Mouse (Mus musculus): ENCODE data around the gene Cda.
A peak's percentile ranks its signal among the peaks of the same experiment; 100 is the strongest.

Cda gene

DNA sequence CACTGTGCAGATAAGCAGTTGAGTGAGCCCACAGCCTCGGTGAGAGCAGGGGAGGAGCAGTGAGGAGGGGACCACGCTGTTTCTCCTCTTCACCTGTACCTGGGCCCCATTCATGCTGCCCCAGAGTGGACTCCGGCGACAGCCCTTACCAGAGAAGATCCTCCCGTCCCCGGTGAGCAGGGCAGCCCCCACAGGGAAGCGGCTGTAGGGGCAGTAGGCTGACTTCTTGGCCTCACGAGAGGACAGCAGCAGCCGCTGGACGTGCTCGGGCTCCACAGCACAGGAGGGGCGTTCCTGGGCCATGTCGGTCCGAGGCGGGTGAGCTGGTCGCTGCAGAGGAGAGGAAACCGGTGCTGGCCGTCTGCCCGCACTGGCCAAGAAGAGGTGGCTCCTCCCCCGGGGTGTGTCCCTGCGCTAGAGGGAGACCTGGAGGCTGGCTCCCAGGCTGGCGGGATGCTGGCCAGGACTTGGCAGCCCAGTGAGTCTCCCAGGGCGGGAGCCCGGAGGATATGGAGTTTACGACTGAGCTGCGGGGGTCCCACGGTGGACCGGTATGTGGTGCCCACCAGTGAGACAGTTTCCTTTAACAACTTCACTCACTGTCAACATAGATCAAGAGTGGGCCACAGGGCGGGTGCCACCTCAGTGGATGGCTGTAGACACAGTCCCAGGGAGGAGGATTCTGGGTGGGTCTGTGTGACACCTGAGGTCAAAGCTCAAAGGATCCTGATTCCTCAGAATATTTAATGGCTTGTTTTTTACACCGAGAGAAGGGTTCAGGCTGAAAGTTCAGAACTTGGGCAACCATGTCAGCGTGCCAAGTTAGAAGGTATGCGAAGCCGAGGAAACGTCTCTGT is at the start of gene Cda:
TSS of gene Cda (minus strand) at position 352 of the 857 bp plus-strand sequence.
- peak; percentile 72 to 82 for DNase-seq (ENCODE audit: low spot score in 2 of 2)

DNA sequence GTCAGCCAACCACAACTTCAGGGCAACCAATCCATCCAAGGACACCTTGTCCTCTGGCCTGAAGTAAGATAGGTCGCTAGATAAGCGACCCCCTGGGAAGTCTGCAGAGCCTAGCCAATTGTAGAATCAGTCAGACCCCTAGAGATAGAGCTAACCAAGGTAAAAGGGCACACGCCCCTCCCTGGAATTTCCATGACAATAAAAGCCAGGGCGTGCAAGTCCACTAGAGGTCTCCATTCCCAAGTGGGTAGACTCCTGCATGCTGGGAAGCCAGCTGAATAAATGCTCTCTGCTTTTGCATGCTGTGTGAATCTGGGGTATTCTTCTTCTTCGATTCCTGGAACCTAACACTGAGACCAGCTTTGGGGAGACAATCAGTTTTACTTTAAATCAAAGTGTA is 48.6 kb upstream of the Cda start:
- DNase-seq (ENCODE audit: low spot score in 2 of 2) = no peak

DNA sequence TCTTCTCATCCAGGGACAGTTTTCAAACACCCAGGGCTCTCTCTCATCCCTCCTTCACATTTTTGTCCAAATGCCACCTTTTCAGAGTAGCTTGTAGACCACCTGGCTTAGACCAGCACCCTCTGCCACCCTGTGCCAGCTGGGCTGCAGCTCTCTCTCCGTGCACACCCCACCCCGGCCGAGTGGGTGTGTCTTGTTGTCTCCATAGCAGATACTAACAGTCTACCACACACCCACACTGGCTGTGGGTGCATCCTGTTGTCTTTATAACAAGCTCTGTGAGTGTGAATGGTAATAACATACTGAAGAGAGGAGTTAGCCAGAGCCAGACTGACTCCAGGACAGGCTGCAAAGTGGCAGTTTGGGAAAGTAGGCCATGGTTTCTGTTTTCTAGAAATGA is 48.2 kb upstream of the Cda start:
- no peak for DNase-seq (ENCODE audit: low spot score in 2 of 2)

DNA sequence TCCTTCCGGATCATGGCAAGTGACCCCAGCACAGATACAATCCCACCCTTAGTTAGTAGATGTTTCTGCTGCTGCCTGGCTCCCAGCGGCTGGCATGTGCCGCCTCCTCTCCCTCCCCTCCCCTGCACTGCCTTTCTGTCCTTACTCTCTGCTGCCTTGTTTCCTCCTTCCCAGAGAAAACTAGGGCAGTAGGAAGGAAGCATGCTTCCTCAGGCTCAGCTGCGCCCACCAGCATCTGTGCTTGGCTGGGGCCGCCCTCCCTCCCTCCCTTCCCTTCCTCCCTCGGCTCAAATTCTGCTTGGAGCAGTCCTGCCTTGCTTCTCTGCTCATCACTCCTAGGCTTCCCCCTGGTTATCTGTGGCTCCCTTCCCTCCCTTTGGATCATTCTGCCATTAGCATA is 46.9 kb upstream of the Cda start:
- no peak for DNase-seq (ENCODE audit: low spot score in 2 of 2)

DNA sequence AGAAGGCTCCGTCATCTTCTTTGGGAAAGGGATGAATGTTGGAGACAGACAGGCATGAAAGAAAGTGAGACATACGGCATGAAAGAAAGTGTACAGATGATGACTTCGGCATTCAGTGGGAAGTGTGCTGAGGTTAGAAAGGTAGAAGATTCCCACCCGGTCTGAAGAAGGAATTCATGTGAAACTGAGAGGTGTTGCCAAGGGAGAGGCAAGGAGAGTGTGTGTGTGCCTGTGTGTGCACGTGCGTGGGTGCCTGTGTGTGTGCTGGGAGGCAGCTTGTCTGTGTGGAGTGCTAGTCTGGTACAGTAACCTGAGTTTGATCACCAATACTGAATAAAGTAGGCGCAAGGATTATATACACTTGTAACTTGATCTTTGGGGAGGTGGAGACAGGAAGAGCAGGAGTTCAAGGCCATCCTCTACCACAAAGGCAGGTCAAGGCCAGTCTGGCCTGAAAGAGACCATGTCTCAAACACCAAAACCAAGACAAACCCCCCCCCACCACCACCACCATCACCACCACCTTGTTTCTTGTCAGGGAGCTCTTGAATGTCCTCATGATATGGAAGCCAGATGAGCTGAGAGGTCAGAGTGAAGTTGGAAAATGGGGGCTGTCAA is 43.8 kb upstream of the Cda start:
- no peak for DNase-seq (ENCODE audit: low spot score in 2 of 2)

DNA sequence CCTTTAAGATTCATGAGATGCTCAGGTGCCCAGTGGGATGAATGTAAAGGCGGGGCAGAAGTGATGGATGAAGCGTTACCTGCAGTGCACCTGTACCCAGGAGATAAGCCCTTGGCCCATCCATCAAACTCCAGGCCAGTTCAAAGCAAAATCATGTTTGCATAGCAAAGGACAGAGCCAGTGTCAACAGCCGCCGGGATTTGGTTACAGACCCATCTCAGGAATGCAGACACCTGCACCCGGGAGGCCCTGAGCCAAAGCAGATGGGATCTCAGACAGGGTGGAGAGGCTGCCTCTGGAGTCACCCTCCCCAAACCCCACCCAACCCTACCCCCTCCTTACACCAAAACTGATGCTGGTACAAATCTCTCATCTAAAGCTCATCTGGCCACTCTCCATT is 43.2 kb upstream of the Cda start:
- DNase-seq (ENCODE audit: low spot score in 2 of 2) = no peak

DNA sequence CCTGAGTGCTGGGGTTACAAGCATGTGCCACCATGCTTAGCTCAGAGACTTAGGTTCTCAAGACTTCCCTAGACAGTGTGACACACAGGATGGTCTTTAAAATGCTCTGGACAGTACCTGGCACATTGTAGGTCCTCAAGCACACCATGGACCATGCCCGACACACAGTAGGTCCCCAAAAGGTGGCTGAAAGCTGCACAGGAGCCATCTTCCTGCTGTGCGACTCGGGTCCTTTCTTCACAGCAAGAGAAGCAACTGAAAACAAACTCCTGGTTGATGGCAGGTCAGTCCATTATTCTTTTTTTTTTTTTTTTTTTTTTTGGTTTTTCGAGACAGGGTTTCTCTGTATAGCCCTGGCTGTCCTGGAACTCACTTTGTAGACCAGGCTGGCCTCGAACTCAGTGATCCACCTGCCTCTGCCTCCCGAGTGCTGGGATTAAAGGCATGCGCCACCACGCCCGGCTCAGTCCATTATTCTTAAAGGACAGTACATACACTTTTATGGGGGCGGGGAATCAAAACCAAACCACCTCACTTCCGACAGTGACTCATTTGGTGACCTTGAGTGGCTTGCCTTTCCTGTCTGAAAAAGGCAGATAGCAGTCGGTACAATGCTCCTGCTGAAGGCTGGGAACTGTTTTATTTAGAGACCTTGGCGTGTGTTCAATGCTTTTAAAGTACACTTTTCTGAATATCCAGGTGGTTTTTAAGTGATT is 39.8 kb upstream of the Cda start:
- DNase-seq (ENCODE audit: low spot score in 2 of 2) = no peak

DNA sequence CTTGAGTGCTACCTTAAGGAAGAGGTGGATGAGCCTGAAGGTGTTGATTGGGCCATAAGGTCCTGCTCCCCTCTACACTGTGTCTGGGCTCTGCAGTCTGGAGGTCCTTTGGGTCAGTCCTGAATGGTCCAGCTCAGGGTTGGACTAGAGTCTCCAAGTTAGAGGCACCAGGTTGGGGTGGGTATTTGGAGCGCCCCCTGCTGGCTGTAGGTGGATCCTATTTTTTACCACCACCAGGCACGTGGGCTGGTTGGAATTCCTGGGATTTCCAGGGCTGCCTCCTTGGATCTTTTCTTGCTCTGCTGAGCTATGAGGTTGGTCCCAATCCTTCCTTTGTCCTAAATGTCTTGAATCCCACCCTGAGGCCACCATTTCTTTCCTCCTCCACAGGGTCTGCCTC is 37.0 kb upstream of the Cda start:
- DNase-seq (ENCODE audit: low spot score in 2 of 2) = no peak

DNA sequence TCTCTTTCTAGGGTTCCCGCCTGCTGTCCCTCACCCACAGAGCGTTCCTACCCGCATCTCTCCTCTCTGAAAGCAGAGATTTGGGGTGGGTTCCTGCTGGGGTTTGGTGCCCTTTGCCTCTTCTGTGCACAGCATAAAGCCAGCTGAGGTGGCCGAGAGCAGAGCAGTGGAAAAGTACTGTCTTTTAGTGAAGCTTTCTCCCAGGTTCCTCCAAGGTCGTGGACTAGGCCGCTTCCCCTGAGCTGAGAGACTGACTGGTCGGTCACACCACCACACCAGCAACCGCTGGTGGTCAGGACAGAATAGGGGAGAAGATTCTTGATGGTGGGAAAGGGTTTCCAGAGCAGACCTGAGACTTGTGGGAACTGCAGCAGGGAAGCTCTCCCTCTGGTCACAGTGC is 28.9 kb upstream of the Cda start:
- no peak for DNase-seq (ENCODE audit: low spot score in 2 of 2)

DNA sequence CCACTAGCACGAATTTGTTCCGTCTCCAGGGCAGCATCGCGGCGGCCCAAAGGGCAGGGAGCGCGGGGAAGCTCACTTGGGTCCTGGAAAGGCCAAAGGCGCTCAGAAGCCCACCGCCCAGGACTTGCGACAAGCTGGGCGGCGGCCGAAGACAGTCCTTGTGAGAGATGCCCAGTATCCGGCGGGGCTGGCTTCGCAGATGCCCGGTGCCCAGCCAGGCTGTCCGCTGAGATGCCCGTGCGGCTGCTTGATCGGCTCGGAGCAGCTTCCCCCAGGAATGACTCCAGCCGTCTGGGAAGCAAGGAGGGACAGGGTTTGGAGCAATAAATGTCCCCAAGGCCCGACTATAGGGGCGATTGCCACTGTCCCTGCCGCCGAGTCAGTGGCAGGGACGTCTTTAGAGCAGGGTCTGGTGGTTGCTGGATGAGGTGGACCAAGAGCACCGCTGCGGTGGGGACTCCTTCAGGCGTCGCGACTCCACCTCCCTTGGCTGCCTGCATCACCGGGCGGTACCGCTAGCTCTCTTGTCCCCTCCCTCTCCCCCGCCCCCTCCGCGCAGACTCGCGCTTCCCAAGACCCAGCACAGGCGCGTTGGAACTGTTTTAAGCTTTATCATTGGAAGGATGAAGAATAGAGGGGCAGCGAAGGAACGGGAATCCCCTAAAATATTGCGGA is 28.3 kb upstream of the Cda start, which contains the start of gene Fam43b:
TSS of gene Fam43b (minus strand) at position 558 of the 675 bp plus-strand sequence.
- DNase-seq (ENCODE audit: low spot score in 2 of 2) = no peak

DNA sequence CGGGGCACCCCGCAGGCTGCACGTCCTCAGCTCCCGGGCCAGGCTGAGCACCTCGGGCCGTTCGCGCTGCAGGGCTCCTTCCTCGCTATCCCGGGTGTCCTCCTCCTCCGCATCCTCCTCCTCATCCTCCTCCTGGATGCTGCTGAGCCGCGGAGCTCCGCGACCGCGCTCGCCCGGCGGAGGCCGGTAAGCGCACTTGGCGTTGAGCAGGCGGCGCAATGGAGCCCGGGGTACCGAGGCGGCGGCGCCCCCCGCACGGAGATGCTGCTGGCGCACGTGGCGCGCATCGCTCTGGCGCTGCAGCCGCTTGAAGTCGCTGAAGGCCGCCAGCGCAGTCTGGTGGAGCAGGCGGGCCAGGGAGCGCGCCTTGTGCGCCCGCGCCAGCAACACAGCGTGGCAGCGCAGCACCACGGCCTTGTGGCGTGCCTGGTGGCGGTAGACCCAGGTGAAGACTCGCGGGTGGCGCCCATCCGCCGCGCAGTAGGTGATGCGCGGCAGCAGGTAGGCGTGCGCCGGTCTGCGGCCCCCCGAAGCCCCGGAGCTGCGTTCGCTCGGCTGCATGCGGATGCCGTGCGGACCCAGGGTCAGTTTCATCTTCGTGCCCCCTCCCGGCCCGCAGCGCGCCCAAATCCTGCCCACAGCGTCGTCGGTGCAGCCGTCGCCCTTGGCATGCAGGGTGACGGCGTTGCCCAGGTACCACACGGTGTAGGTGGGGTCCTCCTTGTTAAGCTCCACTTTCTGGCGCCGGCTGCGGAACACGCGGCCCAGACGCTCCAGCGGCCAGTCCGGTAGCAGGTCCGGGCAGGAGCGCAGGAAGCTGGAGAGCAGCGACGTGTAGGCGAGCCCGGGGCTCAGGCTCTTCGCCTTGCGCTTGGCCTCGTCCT is 27.5 kb upstream of the Cda start:
- no peak for DNase-seq (ENCODE audit: low spot score in 2 of 2)

DNA sequence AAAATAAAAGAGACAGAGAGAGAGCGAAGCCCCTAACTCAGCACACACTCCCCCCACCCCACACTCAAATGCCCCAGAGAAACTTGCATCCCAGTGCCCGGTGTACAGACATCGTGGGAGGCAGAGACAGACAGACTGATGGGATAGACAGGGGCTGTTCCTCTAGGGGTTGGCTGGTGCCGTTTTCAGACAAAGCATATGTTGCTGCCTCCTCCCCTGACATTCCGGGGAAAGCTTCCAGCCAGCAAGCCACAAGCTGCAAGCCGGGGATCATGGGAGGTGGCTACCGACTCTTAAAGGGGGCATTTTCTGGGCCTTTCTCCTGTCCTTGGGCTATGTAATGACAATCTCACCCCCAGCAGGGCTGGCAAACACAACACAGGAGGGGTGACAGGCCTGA is 25.9 kb upstream of the Cda start:
- DNase-seq (ENCODE audit: low spot score in 2 of 2) = no peak

DNA sequence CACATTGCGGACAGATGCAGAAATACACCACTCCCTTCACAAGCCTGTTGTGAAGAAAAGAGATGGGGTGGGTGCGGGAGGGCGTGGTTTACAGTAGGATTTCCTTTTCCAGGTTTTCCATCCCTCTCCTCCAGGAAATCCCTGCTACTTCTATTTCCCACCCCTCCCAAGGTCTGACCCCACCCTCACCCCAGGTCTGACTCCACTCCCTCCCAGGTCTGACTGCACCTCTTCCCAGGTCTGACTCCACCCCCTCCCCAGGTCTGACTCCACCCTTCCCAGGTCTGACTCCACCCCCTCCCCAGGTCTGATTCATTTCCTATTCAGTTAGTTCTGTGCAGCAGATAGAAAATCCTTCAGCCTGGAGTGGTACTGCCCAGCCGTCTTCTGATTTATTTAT is 16.0 kb upstream of the Cda start:
- DNase-seq (ENCODE audit: low spot score in 2 of 2) = no peak

DNA sequence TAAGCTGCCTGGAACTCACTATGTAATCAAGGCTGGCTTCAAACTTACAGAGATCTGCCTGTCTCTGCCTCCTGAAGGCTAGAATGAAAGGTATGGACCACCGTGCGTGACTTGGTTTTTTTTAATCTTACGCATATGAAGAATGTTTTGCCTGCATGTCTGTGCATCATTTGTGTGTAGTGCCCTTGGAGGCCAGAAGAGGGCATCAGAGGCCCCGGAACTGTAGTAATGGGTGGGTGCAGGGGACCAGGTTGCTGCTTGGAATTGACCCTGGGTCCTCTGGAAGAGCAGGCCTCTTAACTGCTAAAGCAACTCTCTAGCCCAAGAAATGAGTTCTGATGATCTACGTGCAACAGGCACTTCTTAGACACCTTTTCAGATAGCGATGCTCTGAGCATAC is 14.7 kb upstream of the Cda start:
- no peak for DNase-seq (ENCODE audit: low spot score in 2 of 2)

DNA sequence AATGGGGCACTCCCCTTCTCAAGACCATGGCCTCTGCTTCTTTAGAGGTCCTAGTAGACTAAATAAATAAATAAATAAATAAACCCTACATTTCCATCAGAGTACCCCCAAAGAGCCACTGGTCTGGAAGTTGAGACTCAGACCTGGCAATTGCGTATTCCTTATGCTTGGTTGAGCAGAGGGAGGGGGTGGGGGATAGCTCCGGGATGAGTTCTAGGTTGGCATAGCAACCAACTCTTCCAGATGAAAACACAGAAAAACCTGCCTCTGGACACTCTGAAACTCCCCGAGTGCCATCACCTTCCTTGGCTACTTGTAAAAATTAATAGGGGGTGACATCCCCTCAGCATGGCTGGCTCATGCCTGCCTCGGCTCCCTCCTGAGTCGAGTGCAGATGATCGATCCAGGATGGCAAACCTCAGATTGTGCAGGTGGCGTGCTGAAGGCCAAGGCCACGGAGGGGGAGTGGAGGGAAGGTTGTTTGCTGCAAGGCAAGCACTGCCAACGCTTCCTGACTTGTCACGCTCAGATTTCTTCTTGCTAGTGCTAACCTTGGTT is 12.4 kb upstream of the Cda start:
- DNase-seq (ENCODE audit: low spot score in 2 of 2) = no peak

DNA sequence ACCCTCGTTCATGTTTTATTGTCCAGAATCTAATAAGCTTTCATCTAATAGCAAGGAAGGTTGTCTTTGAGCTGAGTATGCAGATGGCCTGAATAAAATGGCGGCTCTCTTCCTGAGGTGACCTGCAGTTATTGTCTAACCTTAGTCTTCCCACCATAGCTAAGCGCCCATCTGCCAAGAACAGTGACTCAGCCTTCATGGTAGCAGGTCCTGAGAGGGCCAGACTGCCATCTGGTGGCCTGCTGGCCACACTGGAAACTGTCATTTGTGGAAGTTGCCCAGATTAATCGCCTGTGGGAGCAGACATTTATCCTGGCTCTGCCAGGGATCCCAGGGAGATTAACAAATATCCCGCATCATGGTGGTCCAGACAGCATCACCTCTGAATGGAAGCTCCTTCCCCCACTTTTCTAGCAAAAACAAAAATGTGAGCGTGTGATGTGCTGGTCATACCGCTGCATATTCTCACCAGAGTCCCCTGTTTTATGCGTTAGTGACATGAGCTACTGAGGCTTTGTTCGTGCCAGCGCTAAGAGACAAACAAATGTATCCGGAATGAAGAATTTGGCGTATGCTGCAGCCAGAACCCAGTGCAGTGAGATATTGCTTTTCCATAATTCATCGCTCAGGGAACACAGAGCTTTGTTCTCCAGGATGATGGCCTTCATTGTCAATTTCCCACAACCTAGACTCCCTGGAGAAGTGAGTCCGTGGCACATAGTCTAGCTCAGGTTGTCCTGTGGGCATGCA is 11.5 kb upstream of the Cda start:
- peak; percentile 44 to 70 for DNase-seq (ENCODE audit: low spot score in 2 of 2)

DNA sequence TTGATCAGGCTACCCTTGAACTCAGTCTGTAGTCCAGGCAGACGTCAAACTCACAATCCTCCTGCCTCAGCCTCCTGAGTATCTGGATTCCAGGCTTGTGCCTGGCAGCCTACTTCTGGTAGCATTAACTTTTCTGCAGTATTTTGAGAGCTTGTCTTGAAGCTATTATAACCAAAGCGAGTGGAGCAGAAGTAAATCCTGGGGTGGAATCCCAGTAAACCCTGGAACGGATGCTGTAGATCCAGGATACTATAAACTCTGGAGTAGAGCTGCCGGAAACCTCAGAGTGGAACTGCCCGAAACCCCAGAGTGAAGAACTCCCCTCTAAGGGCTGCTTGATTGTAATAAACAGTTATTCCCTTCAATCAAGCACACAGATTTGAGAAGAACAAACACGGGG is 9.7 kb upstream of the Cda start:
- no peak for DNase-seq (ENCODE audit: low spot score in 2 of 2)

DNA sequence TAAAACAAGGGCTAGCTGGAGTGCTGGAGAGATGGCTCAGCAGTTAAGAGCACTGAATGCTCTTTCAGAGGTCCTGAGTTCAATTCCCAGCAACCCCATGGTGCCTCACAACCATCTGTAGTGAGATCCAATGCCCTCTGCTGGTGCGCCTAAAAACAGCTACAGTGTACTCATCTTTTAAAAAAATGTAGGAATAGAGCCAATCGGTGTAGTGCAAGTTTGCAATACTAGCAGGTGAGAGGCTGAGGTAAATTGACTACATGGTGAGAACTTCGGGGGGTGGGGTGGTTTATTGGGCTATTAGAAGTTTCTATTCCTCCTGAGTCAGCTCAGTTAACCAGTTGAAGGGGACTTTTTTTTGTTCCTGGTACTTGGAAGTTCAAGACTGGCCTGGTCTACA is 7.3 kb upstream of the Cda start:
- DNase-seq (ENCODE audit: low spot score in 2 of 2) = no peak

DNA sequence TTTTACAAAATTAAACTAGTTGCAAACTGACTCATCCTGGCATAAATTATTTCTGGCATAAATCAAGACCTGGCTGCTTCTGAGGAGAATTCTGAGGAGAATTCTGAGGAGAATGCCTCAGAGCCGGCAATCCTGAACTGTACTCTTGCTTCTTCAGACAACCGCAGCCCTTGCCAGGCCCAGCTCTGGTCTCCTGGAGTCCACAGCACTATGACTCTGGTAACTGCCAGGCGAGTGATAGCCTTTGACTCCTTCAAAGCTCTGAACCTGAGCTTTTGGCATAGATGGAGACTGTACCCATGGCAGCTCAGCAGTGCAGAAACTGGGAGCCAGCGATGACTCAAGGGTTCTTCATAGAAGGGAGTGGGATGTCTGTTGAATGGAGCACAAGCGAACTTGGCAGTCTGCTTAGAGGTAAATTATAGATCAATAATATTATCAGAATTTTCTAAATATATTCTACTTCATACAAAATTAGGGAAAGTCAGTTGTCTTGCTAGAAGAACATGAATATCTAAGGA is 3.3 kb upstream of the Cda start:
- DNase-seq (ENCODE audit: low spot score in 2 of 2) = no peak

Measured in urinary bladder, postnatal 4 days (tissue).